In genomic region chr13:63957098-63957497, GRCm38 (mm10) we compare ENCODE assay signal across 11 mouse cellular contexts.
DNase-seq lines count a peak whose midpoint lies in the region; ATAC-seq and TF ChIP-seq lines count a peak whose summit lies in the region.
"Had no signal": no experiment of that assay in that cellular context is flagged by ENCODE, and none has a peak within 500 bp of the region (broad histone marks: within the 10 kb centered on the region; RNA-seq: fewer than 3 reads in every experiment).

No protein-coding gene starts in this region.

- 13% methylated on average over 5 of the region's 5 CpGs for WGBS in lung, embryonic 15.5 days
- 16% methylated on average over 5 of the region's 5 CpGs for WGBS in lung, postnatal 0 days
- 24% methylated on average over 5 of the region's 5 CpGs for WGBS in kidney, embryonic 16.5 days

- H3K4me1 ChIP-seq in lung, embryonic 15.5 days, result peaks cover 8% of the 10 kb centered on the region
- no peaks in the 10 kb centered on the region for H3K4me1 ChIP-seq in lung, postnatal 0 days (ENCODE audit: insufficient read depth, low read depth, low read length)
- peaks cover 12% of the 10 kb centered on the region for H3K4me1 ChIP-seq in kidney, embryonic 16.5 days (ENCODE audit: insufficient read depth, low read length)
- H3K4me1 ChIP-seq: forebrain, embryonic 13.5 days had no signal

- no peak overlapping the region for H3K4me3 ChIP-seq in lung, embryonic 15.5 days
- no peak overlapping the region for H3K4me3 ChIP-seq in lung, postnatal 0 days (ENCODE audit: low read depth, low read length)
- H3K4me3 ChIP-seq in kidney, embryonic 16.5 days (ENCODE audit: low read length), result no peak overlapping the region
- H3K4me3 ChIP-seq: forebrain, embryonic 13.5 days had no signal

- H3K36me3 ChIP-seq in lung, embryonic 15.5 days, result no peaks in the 10 kb centered on the region
- no peaks in the 10 kb centered on the region for H3K36me3 ChIP-seq in lung, postnatal 0 days (ENCODE audit: insufficient read depth, low read length)
- no peaks in the 10 kb centered on the region for H3K36me3 ChIP-seq in kidney, embryonic 16.5 days (ENCODE audit: insufficient read depth, low read length)

- TF ChIP-seq CTCF in lung, postnatal 0 days (IDR thresholded peaks at IDR 0.05), result no peak

- H3K9ac ChIP-seq in lung, embryonic 15.5 days, result no peak overlapping the region
- no peak overlapping the region for H3K9ac ChIP-seq in lung, postnatal 0 days (replicated peaks; ENCODE audit: low read depth)
- H3K9ac ChIP-seq in kidney, embryonic 16.5 days (replicated peaks; ENCODE audit: low read length), result no peak overlapping the region
- H3K9ac ChIP-seq: forebrain, embryonic 13.5 days; liver, embryonic 14.5 days had no signal

- H3K27ac ChIP-seq in lung, embryonic 15.5 days, result 0 out of 2 replicates have a peak overlapping the region, but pooled peaks have one; percentile 33
- no peak overlapping the region for H3K27ac ChIP-seq in lung, postnatal 0 days (ENCODE audit: low read length)
- H3K27ac ChIP-seq in kidney, embryonic 16.5 days (ENCODE audit: low read length), result no peak overlapping the region
- H3K27ac ChIP-seq: forebrain, embryonic 13.5 days; liver, embryonic 14.5 days had no signal

- ATAC-seq in lung, embryonic 15.5 days (ENCODE audit: borderline replicate concordance, extremely low read depth, low FRiP score, low TSS enrichment), result no peak
- no peak for ATAC-seq in lung, postnatal 0 days
- peak; percentile 78 for ATAC-seq in kidney, embryonic 16.5 days (ENCODE audit: low FRiP score, low TSS enrichment)
- ATAC-seq: forebrain, embryonic 13.5 days; inflammation-experienced regulatory T-cells, adult 6 months had no signal

- no peak overlapping the region for H3K4me2 ChIP-seq in lung, embryonic 15.5 days
- H3K4me2 ChIP-seq in lung, postnatal 0 days (replicated peaks; ENCODE audit: low read depth, low read length), result no peak overlapping the region
- no peak overlapping the region for H3K4me2 ChIP-seq in kidney, embryonic 16.5 days (replicated peaks; ENCODE audit: low read depth, low read length)
- H3K4me2 ChIP-seq: forebrain, embryonic 13.5 days had no signal

- no peaks in the 10 kb centered on the region for H3K27me3 ChIP-seq in lung, embryonic 15.5 days
- no peaks in the 10 kb centered on the region for H3K27me3 ChIP-seq in lung, postnatal 0 days (replicated peaks; ENCODE audit: insufficient read depth, low read length)
- no peaks in the 10 kb centered on the region for H3K27me3 ChIP-seq in kidney, embryonic 16.5 days (ENCODE audit: insufficient read depth, low read length)
- H3K27me3 ChIP-seq: forebrain, embryonic 13.5 days had no signal

- DNase-seq in embryo, embryonic 10 days (ENCODE audit: low spot score), result peak; percentile 35
- DNase-seq in embryo, embryonic 11 days, result no peak
- DNase-seq in lung, postnatal 0 days (ENCODE audit: low spot score), result no peak
- DNase-seq in ovary, postnatal 14 days (ENCODE audit: low spot score), result peak; percentile 41
- DNase-seq in T-cell, adult 2 months (ENCODE audit: low spot score), result no peak
- DNase-seq in adrenal gland, adult (ENCODE audit: inconsistent age in 2 of 2, low spot score in 1 of 2), result no peak

- H3K9me3 ChIP-seq in lung, embryonic 15.5 days, result no peaks in the 10 kb centered on the region
- no peaks in the 10 kb centered on the region for H3K9me3 ChIP-seq in lung, postnatal 0 days (ENCODE audit: low read length)
- H3K9me3 ChIP-seq in kidney, embryonic 16.5 days (ENCODE audit: low read length), result peaks cover 11% of the 10 kb centered on the region

- no peak for TF ChIP-seq EP300 in lung, postnatal 0 days (IDR thresholded peaks at IDR 0.05)

Comparison
In these comparisons a context has a peak if more than half of its experiments do, and no peak if none do; other contexts are left out.
1. DNase-seq: peak in embryo, embryonic 10 days (single experiment) and ovary, postnatal 14 days (single experiment); none in embryo, embryonic 11 days (single experiment), lung, postnatal 0 days (single experiment), T-cell, adult 2 months (single experiment) and adrenal gland, adult (0 of 2).